21 mouse cellular contexts compared by ENCODE assay signal in the genomic region with DNA sequence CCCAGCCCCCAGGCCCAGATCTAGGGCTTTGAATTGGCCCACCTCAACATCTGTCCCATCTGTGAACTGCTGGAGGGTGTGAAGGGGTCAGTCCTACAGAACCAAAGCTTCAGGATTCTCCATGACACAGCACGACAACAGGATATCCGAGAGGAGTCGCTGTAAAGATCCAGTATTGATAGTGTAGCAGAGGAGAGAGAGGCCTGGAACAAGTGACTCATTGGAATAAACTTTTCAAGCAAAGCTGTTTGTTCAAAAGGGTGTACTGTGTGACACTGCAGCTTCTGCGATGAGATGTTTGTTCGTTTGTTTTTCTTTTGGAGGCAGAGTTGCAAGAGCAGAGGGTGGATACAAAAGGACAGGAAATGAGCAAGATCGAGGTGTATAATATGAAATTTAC. TPM values are rescaled to one million over a fixed set of nuclear protein-coding genes. Genes with fewer than 3 reads are reported as not detected.
DNase-seq lines count a peak whose midpoint lies in the region; ATAC-seq lines count a peak whose summit lies in the region.
"Had no signal": no experiment of that assay in that cellular context is flagged by ENCODE, and none has a peak within 500 bp of the region (broad histone marks: within the 10 kb centered on the region; RNA-seq: fewer than 3 reads in every experiment).

No protein-coding gene starts in this region.

- peak; percentile 28 for DNase-seq in midbrain, embryonic 11.5 days (ENCODE audit: low spot score, missing footprints)
- no peak for DNase-seq in midbrain, embryonic 10.5 days (ENCODE audit: low spot score)
- peak; percentile 52 for DNase-seq in 416B (ENCODE audit: low read depth)
- DNase-seq in NIH3T3 (ENCODE audit: low read depth), result peak; percentile 54
- no peak for DNase-seq in liver, embryonic 11.5 days (ENCODE audit: low spot score)
- DNase-seq in frontal cortex, postnatal 14 days (ENCODE audit: low spot score in 2 of 2), result no peak
- DNase-seq: adrenal gland, adult 2 months; adrenal gland, postnatal 10 days; adrenal gland, postnatal 25 days; cerebellum, adult 11 months; cerebellum, adult 18-20 months; cerebellum, adult 8-10 months; cerebellum, adult 9-11 months; cerebellum, postnatal 25 days had no signal

- H3K4me3 ChIP-seq in midbrain, embryonic 11.5 days (ENCODE audit: low read depth, low read length), result no peak overlapping the region
- H3K4me3 ChIP-seq in midbrain, embryonic 10.5 days, result no peak overlapping the region
- no peak overlapping the region for H3K4me3 ChIP-seq in liver, embryonic 11.5 days (ENCODE audit: low read depth, low read length)
- H3K4me3 ChIP-seq: embryonic facial prominence, embryonic 13.5 days; embryonic facial prominence, embryonic 15.5 days; erythroblast, embryonic 14.5 days; forebrain, embryonic 10.5 days; forebrain, embryonic 12.5 days had no signal

- H3K9me3 ChIP-seq in midbrain, embryonic 11.5 days (ENCODE audit: control insufficient read depth, low read length), result no peaks in the 10 kb centered on the region
- H3K9me3 ChIP-seq in midbrain, embryonic 10.5 days (replicated peaks), result no peaks in the 10 kb centered on the region
- H3K9me3 ChIP-seq in liver, embryonic 11.5 days (ENCODE audit: control insufficient read depth, low read length), result no peaks in the 10 kb centered on the region
- H3K9me3 ChIP-seq: embryonic facial prominence, embryonic 13.5 days; embryonic facial prominence, embryonic 15.5 days; forebrain, embryonic 10.5 days; forebrain, embryonic 12.5 days had no signal

- no peak overlapping the region for H3K4me2 ChIP-seq in midbrain, embryonic 11.5 days
- H3K4me2 ChIP-seq in liver, embryonic 11.5 days, result no peak overlapping the region
- H3K4me2 ChIP-seq: embryonic facial prominence, embryonic 13.5 days; embryonic facial prominence, embryonic 15.5 days; forebrain, embryonic 12.5 days had no signal

- H3K9ac ChIP-seq in midbrain, embryonic 11.5 days (ENCODE audit: low read length), result no peak overlapping the region
- no peak overlapping the region for H3K9ac ChIP-seq in liver, embryonic 11.5 days (ENCODE audit: low read depth, low read length)
- H3K9ac ChIP-seq: embryonic facial prominence, embryonic 13.5 days; embryonic facial prominence, embryonic 15.5 days; forebrain, embryonic 12.5 days had no signal

- ATAC-seq in midbrain, embryonic 11.5 days (ENCODE audit: low FRiP score), result no peak
- ATAC-seq in liver, embryonic 11.5 days (replicated peaks; ENCODE audit: low FRiP score), result no peak
- ATAC-seq: forebrain, embryonic 14.5 days; forebrain, embryonic 16.5 days had no signal

- no peaks in the 10 kb centered on the region for H3K4me1 ChIP-seq in midbrain, embryonic 11.5 days (ENCODE audit: control insufficient read depth, insufficient read depth, low read length)
- H3K4me1 ChIP-seq in midbrain, embryonic 10.5 days, result no peaks in the 10 kb centered on the region
- H3K4me1 ChIP-seq in liver, embryonic 11.5 days (replicated peaks; ENCODE audit: control insufficient read depth, insufficient read depth, low read length), result no peaks in the 10 kb centered on the region
- H3K4me1 ChIP-seq: embryonic facial prominence, embryonic 13.5 days; embryonic facial prominence, embryonic 15.5 days; forebrain, embryonic 10.5 days; forebrain, embryonic 12.5 days had no signal

- no peak overlapping the region for H3K27ac ChIP-seq in midbrain, embryonic 11.5 days (ENCODE audit: low read depth, low read length)
- H3K27ac ChIP-seq in midbrain, embryonic 10.5 days (replicated peaks), result no peak overlapping the region
- no peak overlapping the region for H3K27ac ChIP-seq in liver, embryonic 11.5 days (ENCODE audit: low read depth, low read length)
- H3K27ac ChIP-seq: embryonic facial prominence, embryonic 13.5 days; embryonic facial prominence, embryonic 15.5 days; forebrain, embryonic 10.5 days; forebrain, embryonic 12.5 days had no signal

- 84% methylated on average over 6 of the region's 6 CpGs for WGBS in midbrain, embryonic 11.5 days
- 77% methylated on average over 6 of the region's 6 CpGs for WGBS in midbrain, embryonic 10.5 days
- 52% methylated on average over 6 of the region's 6 CpGs for WGBS in liver, embryonic 11.5 days

- H3K36me3 ChIP-seq in midbrain, embryonic 11.5 days (ENCODE audit: control insufficient read depth, insufficient read depth, low read length), result no peaks in the 10 kb centered on the region
- H3K36me3 ChIP-seq in midbrain, embryonic 10.5 days, result no peaks in the 10 kb centered on the region
- H3K36me3 ChIP-seq in liver, embryonic 11.5 days (ENCODE audit: control insufficient read depth, insufficient read depth, low read length), result no peaks in the 10 kb centered on the region
- H3K36me3 ChIP-seq: embryonic facial prominence, embryonic 13.5 days; embryonic facial prominence, embryonic 15.5 days; forebrain, embryonic 10.5 days; forebrain, embryonic 12.5 days had no signal

- H3K27me3 ChIP-seq in midbrain, embryonic 11.5 days (ENCODE audit: control insufficient read depth, insufficient read depth, low read length), result no peaks in the 10 kb centered on the region
- H3K27me3 ChIP-seq in midbrain, embryonic 10.5 days (ENCODE audit: low read depth, poor library complexity, severe bottlenecking), result 0 out of 2 replicates have a peak, but pooled peaks cover 4% of the 10 kb centered on the region
- no peaks in the 10 kb centered on the region for H3K27me3 ChIP-seq in liver, embryonic 11.5 days (replicated peaks; ENCODE audit: control insufficient read depth, insufficient read depth, low read length)
- H3K27me3 ChIP-seq: embryonic facial prominence, embryonic 13.5 days; embryonic facial prominence, embryonic 15.5 days had no signal

RNA-seq across cellular contexts. Expression of gene Wdr41, which starts 20.2 kb away (rescaled TPM):
- polyA plus RNA-seq in midbrain, embryonic 11.5 days (2014; fragmentation: Nextera tagmentation; extraction: Ambion mirVana), result 23.7 and 24.6 TPM in 2 replicates
- polyA plus RNA-seq in midbrain, embryonic 10.5 days (2016; fragmentation: Nextera tagmentation; extraction: Ambion mirVana), result 17.8 and 18.0 TPM in 2 replicates
- 12.1 and 14.5 TPM in 2 replicates for polyA plus RNA-seq in liver, embryonic 11.5 days (2014; fragmentation: Nextera tagmentation; extraction: Ambion mirVana)

Comparison
In these comparisons a context has a peak if more than half of its experiments do, and no peak if none do; other contexts are left out.
1. DNase-seq: peak in midbrain, embryonic 11.5 days (single experiment), 416B (single experiment) and NIH3T3 (single experiment); none in midbrain, embryonic 10.5 days (single experiment), liver, embryonic 11.5 days (single experiment) and frontal cortex, postnatal 14 days (0 of 2).